Mouse (Mus musculus) cerebellum, postnatal 10 days (tissue): ENCODE results near the gene Wwp2.

ENCODE experiments used
- DNase-seq, 2 experiments: peaks; one replicate each; pipeline ENCODE4 v3.0.0; 2021; ENCODE audit warnings: mixed read lengths in 2 of 2

The Wwp2 gene

GRCm38 (mm10) chr8:107435421-107435961 lies 674 bp upstream of the Wwp2 start:
- DNase-seq = no peak

GRCm38 (mm10) chr8:107436841-107437421 lies 766 bp downstream of the Wwp2 start:
- no peak for DNase-seq

- DNase-seq = no peak
These were observed 1.5 kb downstream of the Wwp2 start for GRCm38 (mm10) chr8:107437711-107438110.

- DNase-seq = no peak
These were observed 3.9 kb downstream of the Wwp2 start for GRCm38 (mm10) chr8:107439880-107440625.

- DNase-seq = no peak
These were observed 8.5 kb downstream of the Wwp2 start for GRCm38 (mm10) chr8:107444626-107445025.

GRCm38 (mm10) chr8:107447713-107448112 lies 11.5 kb downstream of the Wwp2 start:
- no peak for DNase-seq

GRCm38 (mm10) chr8:107448382-107448889 lies 12.3 kb downstream of the Wwp2 start:
- DNase-seq = no peak

- DNase-seq = no peak
These were observed 13.0 kb downstream of the Wwp2 start for GRCm38 (mm10) chr8:107449130-107449529.

- no peak for DNase-seq
These were observed 13.5 kb downstream of the Wwp2 start for GRCm38 (mm10) chr8:107449655-107450054.

GRCm38 (mm10) chr8:107451414-107452066 lies 15.4 kb downstream of the Wwp2 start:
- DNase-seq = no peak

- no peak for DNase-seq
These were observed 17.2 kb downstream of the Wwp2 start for GRCm38 (mm10) chr8:107453386-107453785.

- peak; percentile 59 to 66 for DNase-seq
These were observed 19.1 kb downstream of the Wwp2 start for GRCm38 (mm10) chr8:107455268-107455667.

- DNase-seq = no peak
These were observed 21.6 kb downstream of the Wwp2 start for GRCm38 (mm10) chr8:107457725-107458124.

GRCm38 (mm10) chr8:107458281-107458680 lies 22.1 kb downstream of the Wwp2 start:
- DNase-seq = no peak

GRCm38 (mm10) chr8:107462423-107462822 lies 26.3 kb downstream of the Wwp2 start:
- no peak for DNase-seq

- DNase-seq = no peak
These were observed 29.3 kb downstream of the Wwp2 start for GRCm38 (mm10) chr8:107465332-107465990.

- no peak for DNase-seq
These were observed 30.5 kb downstream of the Wwp2 start for GRCm38 (mm10) chr8:107466642-107467041.

GRCm38 (mm10) chr8:107468811-107469302 lies 32.7 kb downstream of the Wwp2 start:
- DNase-seq = no peak

GRCm38 (mm10) chr8:107470302-107470701 lies 34.1 kb downstream of the Wwp2 start:
- DNase-seq = peak; percentile 35 to 46

GRCm38 (mm10) chr8:107472403-107473100 lies 36.4 kb downstream of the Wwp2 start:
- peak in 1 of 2 experiments; percentile 24 for DNase-seq

GRCm38 (mm10) chr8:107473369-107473768 lies 37.2 kb downstream of the Wwp2 start:
- DNase-seq = no peak

- DNase-seq = no peak
These were observed 39.4 kb downstream of the Wwp2 start for GRCm38 (mm10) chr8:107475613-107476012.
